ENCODE assay signal across 7 mouse cellular contexts in genomic region chr5:100039602-100040142, GRCm38 (mm10). TPM values are rescaled to one million over a fixed set of nuclear protein-coding genes. Genes with fewer than 3 reads are reported as not detected.
DNase-seq lines count a peak whose midpoint lies in the region; ATAC-seq lines count a peak whose summit lies in the region.

Gene Hnrnpdl, minus strand, starts transcription at chr5:100039664.
Gene Enoph1, plus strand, starts transcription at chr5:100039985.

- peak within 1 kb of the TSS; percentile 84 for H3K4me3 ChIP-seq in embryonic facial prominence, embryonic 12.5 days
- H3K4me3 ChIP-seq in limb, embryonic 13.5 days = peak within 1 kb of the TSS; percentile 96
- peak within 1 kb of the TSS; percentile 90 for H3K4me3 ChIP-seq in midbrain, embryonic 16.5 days (ENCODE audit: low read depth, low read length)

- peaks cover 27% of the 10 kb centered on the region for H3K36me3 ChIP-seq in embryonic facial prominence, embryonic 12.5 days
- peaks cover 30% of the 10 kb centered on the region for H3K36me3 ChIP-seq in limb, embryonic 13.5 days
- H3K36me3 ChIP-seq in midbrain, embryonic 16.5 days (ENCODE audit: control insufficient read depth, insufficient read depth, low read length) = no peaks in the 10 kb centered on the region

- H3K27me3 ChIP-seq in embryonic facial prominence, embryonic 12.5 days = no peaks in the 10 kb centered on the region
- H3K27me3 ChIP-seq in limb, embryonic 13.5 days = no peaks in the 10 kb centered on the region
- H3K27me3 ChIP-seq in midbrain, embryonic 16.5 days (ENCODE audit: control insufficient read depth, insufficient read depth, low read depth, low read length) = no peaks in the 10 kb centered on the region

- peak within 1 kb of the TSS; percentile 99 for H3K27ac ChIP-seq in embryonic facial prominence, embryonic 12.5 days
- H3K27ac ChIP-seq in limb, embryonic 13.5 days = peak within 1 kb of the TSS; percentile 98
- H3K27ac ChIP-seq in midbrain, embryonic 16.5 days (ENCODE audit: low read length) = peak within 1 kb of the TSS; percentile 100

- peak; percentile 94 for DNase-seq in adrenal gland, postnatal 25 days
- DNase-seq in heart, adult 18-20 months = peak; percentile 94 to 96
- DNase-seq in kidney, adult 8-10 months = peak; percentile 89 to 93
- DNase-seq in spleen, postnatal 10 days (ENCODE audit: low spot score in 2 of 2) = peak; percentile 92 to 96

- H3K9me3 ChIP-seq in embryonic facial prominence, embryonic 12.5 days = no peaks in the 10 kb centered on the region
- H3K9me3 ChIP-seq in limb, embryonic 13.5 days = no peaks in the 10 kb centered on the region
- no peaks in the 10 kb centered on the region for H3K9me3 ChIP-seq in midbrain, embryonic 16.5 days (replicated peaks; ENCODE audit: control insufficient read depth, low read length, poor library complexity, severe bottlenecking)

- peak within 1 kb of the TSS; percentile 94 for H3K9ac ChIP-seq in embryonic facial prominence, embryonic 12.5 days
- peak within 1 kb of the TSS; percentile 100 for H3K9ac ChIP-seq in limb, embryonic 13.5 days
- H3K9ac ChIP-seq in midbrain, embryonic 16.5 days (ENCODE audit: low read depth, low read length) = peak within 1 kb of the TSS; percentile 98

- peak within 1 kb of the TSS; percentile 84 for H3K4me2 ChIP-seq in embryonic facial prominence, embryonic 12.5 days (replicated peaks)
- H3K4me2 ChIP-seq in limb, embryonic 13.5 days (replicated peaks) = peak within 1 kb of the TSS; percentile 75
- peak within 1 kb of the TSS; percentile 65 for H3K4me2 ChIP-seq in midbrain, embryonic 16.5 days (ENCODE audit: low read length)

- ATAC-seq in embryonic facial prominence, embryonic 12.5 days (ENCODE audit: insufficient number of reproducible peaks, insufficient read depth, low FRiP score, low TSS enrichment) = peak; percentile 88
- peak; percentile 89 for ATAC-seq in limb, embryonic 13.5 days (ENCODE audit: low FRiP score, low read depth)
- ATAC-seq in midbrain, embryonic 16.5 days = peak; percentile 88

- WGBS in embryonic facial prominence, embryonic 12.5 days = under 1% methylated on average over 57 of the region's 57 CpGs
- under 1% methylated on average over 53 of the region's 57 CpGs for WGBS in limb, embryonic 13.5 days
- WGBS in midbrain, embryonic 16.5 days = under 1% methylated on average over 54 of the region's 57 CpGs

- peaks cover 22% of the 10 kb centered on the region for H3K4me1 ChIP-seq in embryonic facial prominence, embryonic 12.5 days
- H3K4me1 ChIP-seq in limb, embryonic 13.5 days = peaks cover 43% of the 10 kb centered on the region
- H3K4me1 ChIP-seq in midbrain, embryonic 16.5 days (ENCODE audit: control insufficient read depth, insufficient read depth, low read length) = peaks cover 36% of the 10 kb centered on the region

RNA-seq across cellular contexts. Expression of gene Hnrnpdl, which starts in this region (rescaled TPM):
- 139 and 144 TPM in 2 replicates for total RNA-seq in adrenal gland, postnatal 25 days (2021)
- polyA plus RNA-seq in embryonic facial prominence, embryonic 12.5 days (2016; fragmentation: Nextera tagmentation; extraction: Ambion mirVana) = 248 and 261 TPM in 2 replicates
- 10 to 100 TPM; 57.6 to 65.2 TPM for total RNA-seq in heart, adult 18-20 months (2021)
- 218 and 231 TPM in 2 replicates for polyA plus RNA-seq in limb, embryonic 13.5 days (2015; fragmentation: Nextera tagmentation; extraction: Ambion mirVana)
- 199 and 210 TPM in 2 replicates for polyA plus RNA-seq in midbrain, embryonic 16.5 days (2015; fragmentation: Nextera tagmentation; extraction: Ambion mirVana)

RNA-seq across cellular contexts. Expression of gene Enoph1, which starts in this region (rescaled TPM):
- 37.6 and 38.3 TPM in 2 replicates for total RNA-seq in adrenal gland, postnatal 25 days (2021)
- polyA plus RNA-seq in embryonic facial prominence, embryonic 12.5 days (2016; fragmentation: Nextera tagmentation; extraction: Ambion mirVana) = 47.2 and 47.9 TPM in 2 replicates
- total RNA-seq in heart, adult 18-20 months (2021) = 1 to 10 TPM; 7.1 to 8.3 TPM
- polyA plus RNA-seq in limb, embryonic 13.5 days (2015; fragmentation: Nextera tagmentation; extraction: Ambion mirVana) = 49.0 and 49.8 TPM in 2 replicates
- 57.4 and 61.3 TPM in 2 replicates for polyA plus RNA-seq in midbrain, embryonic 16.5 days (2015; fragmentation: Nextera tagmentation; extraction: Ambion mirVana)

Comparison
In these comparisons a context has a peak if more than half of its experiments do, and no peak if none do; other contexts are left out.
1. Peak in every context shown above with its lines: DNase-seq, ATAC-seq, H3K4me3 ChIP-seq and H3K27ac ChIP-seq.